Mouse (Mus musculus) lung, postnatal 14 days (tissue): ENCODE measurements around the gene Pex14.
"Not testable (repeated sequence)": the region's sequence is repeated elsewhere in the genome, so short reads cannot be mapped to it uniquely, and the experiment has no call there.

Source experiments
- DNase-seq: peaks from one replicate; pipeline ENCODE4 v3.0.0; 2021

Pex14 gene

GRCm38 (mm10) chr4:149101456-149101855 lies 1.8 kb upstream of the Pex14 start:
- no peak for DNase-seq

DNA sequence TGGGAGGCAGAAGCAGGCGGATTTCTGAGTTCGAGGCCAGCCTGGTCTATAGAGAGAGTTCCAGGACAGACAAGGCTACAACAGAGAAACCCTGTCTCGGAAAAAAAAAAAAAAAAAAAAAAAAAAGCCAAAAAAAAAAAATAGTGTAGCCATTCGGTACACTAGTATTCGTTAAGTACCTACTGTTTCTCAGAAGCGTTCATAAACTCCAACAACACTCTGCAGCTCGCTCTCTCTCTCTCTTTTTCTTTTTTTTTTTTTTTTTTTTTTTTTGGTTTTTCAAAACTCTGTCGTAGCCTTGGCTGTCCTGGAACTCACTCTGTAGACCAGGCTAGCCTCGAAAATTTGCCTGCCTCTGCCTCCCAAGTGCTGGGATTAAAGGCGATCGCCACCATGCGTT lies 773 bp upstream of the Pex14 start:
- DNase-seq = not testable (repeated sequence)

DNA sequence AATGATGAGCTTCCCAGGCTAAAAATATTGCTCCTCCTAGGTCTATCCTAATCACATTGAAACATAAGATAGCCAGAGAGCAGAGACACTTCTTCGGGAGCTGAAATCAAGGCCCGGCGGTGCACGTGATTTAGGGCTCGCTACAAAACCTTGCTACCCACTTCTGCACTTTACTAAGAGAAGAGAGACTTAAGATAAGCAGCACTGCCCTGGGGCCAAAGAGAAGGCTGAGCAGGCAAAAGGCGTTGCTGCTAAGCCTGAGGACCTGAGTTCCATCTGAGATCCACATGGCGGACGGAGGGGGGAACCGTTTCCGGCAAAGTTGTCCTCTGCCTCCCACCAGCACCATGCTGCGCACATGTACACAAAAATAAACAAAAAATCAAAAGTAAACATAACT lies 1.1 kb downstream of the Pex14 start:
- no peak for DNase-seq

- DNase-seq = no peak
Measured at GRCm38 (mm10) chr4:149097956-149098355, 1.7 kb downstream of the Pex14 start.

- DNase-seq = no peak
Measured at GRCm38 (mm10) chr4:149091364-149091763, 8.3 kb downstream of the Pex14 start.

DNA sequence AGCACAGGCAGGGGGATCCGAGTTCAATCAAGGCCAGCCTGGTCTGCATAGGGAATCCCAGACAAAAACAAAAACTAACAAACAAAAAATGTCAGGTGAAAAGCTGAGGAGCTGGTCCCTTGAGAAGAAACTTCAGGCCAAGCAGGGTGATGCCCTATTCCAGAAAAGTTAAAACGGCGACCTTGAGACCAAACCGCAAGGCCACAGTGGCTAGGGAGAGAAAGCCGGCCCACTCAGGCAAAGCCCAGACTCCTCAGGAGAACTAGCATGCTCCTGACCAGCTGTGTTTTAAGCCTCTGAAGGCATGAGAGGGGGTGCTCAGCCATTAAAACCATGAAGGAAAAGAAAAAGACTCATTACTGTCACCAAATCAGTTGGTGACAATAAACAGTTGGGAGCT lies 14.3 kb downstream of the Pex14 start:
- DNase-seq = no peak

DNA sequence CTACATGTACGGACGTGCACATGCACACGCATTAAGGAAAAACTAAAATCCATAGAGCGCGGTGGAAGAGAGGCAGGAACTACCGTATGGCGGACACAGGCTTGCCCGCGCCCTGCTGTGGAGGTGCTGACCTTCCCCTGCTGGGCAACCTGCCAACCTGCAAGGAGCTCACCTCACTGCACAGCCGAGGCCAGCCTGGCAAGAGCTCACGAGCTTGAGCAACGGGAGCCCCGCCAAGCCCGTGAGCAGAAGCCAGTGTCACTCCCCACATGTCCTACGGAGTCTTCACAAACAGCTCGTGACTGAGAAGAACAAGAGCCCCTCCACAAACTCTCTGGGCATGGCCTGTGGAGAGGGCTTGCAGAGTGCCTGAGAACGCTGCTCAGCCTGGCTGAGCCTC lies 18.1 kb downstream of the Pex14 start:
- peak; percentile 74 for DNase-seq

DNA sequence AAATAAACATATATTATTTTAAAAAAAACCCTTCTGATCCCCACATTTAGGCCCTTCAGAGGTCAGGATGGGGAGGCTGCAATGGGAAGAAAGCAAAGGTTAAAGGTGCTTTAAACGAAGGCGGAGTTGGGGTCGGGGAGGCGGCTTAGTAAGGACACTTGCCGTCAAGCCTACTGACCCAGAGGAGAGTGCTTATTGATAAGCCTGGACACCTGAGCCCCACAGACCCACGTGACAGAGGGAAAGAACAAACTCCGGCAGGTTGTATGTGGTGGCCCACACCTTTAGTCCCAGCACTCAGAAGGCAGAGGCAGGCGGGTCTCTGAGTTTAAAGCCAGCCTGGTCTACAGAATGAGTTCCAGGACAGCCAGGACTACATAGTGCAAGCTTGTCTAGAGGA lies 19.6 kb downstream of the Pex14 start:
- no peak for DNase-seq

DNA sequence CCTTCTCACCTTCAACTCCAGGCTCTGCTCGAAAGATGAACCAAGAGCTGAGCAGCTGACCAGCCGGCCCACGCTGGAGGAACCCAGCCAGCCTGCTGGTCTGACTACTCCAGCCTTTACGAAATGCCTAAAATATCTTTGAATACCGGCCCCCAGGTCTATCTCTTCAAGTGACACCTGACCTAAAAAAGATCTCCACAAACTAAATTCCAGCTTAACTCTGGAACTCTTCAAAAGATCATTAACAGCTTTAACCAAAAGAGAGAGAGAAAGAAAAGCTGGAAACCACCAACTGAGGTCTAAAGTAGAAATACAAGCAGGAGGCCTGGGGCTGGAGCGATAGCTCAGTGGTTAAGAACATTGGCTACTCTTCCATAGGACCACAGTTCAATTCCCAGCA lies 20.0 kb downstream of the Pex14 start:
- DNase-seq = no peak

GRCm38 (mm10) chr4:149078261-149078660 lies 21.4 kb downstream of the Pex14 start:
- no peak for DNase-seq

DNA sequence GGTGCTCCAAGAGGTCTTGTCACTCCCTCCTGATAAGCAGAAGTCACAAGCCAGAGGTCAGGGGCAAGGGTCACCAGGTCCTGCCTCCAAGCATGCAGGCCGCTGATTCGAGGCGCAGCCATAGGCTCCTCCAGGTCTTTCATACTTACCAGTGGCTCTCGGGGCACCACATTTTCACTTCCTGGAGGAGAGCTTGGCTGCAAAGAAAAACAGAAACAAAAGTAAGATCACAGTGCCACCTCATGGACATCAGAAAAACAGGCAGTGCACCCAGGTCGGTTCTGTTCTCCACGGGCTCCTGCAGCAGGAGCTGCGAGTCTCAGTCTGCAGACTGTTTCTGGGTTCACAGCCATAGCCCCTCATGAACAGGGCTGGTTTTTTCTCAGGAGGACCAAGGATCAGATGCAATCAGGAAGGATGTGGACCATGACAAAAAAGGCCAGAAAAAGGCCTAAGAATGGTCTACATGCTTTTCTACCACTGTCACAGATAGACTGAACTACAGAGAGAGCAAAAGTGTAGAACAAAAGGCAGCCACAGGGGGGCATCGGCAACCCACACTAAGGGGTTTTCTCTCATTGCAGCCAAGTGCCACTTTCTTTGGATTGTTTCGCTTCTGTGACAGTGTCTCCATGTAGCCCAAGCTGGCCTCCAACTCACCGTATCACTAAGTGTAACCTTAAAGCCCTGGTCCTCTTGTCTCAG lies 23.7 kb downstream of the Pex14 start:
- DNase-seq = peak; percentile 73

DNA sequence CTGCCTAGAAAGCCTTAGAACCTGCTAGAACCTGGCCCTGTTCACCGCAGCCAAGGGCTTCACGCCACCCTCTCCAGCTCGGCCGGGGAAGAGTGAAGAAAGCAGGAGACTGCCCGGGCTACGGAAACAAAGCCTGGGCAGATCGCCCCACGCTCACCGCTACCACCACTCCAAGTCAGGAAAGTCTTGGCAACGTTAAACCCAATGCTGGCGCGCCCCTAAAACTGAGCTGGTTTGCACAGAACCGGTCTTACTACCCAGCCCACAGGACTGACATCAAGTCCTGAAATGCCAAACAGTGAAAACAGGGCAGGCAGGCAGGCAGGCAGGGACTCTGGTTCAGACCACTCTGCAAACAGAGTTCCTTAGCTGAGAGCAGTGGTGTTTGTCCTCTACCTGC lies 24.6 kb downstream of the Pex14 start:
- DNase-seq = no peak

- no peak for DNase-seq
Measured at GRCm38 (mm10) chr4:149066672-149067551, 32.8 kb downstream of the Pex14 start.

GRCm38 (mm10) chr4:149064061-149064854 lies 35.4 kb downstream of the Pex14 start:
- peak; percentile 41 for DNase-seq

DNA sequence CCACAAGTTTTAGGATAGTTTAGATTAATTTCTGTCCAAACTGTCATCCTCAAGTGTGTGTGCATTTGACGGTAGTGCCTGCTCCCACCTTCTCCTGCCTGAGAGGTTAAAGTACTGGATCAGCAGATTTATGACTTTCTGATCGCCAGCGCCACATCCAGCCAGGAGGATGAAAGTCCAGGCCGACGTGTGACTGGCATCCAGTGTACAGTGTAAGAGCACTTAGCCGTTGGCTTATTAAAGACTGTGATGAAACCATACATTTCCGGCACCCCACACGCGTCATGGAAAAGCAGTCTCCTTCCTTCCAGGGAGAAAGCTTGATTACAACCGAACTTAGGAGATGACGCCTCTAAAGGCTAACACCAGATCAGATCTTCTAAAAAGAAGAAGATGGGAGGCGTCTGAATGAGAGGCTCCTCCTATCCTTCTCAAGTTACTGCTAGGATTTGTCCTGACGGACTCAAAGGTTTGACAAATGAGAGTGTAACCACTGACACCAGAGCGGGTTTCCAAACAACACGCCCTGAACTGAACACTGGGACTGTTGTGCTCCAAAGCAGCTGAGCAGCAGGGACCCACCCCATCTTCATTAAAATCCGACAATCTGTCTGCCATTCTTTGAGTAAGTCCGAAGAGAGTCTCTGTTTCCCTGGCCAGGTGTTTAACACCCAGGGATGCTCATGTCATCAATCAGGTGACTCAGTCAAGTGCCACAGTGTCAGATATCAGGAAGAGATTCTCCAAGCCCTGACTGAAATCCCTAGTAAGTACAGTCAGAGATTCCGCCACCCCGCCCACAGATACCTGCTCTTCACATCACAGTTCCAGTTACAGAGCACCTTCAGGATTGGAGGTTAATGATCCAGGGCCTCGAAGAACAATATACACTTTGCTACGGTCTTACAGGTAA lies 37.0 kb downstream of the Pex14 start:
- DNase-seq = no peak

- DNase-seq = no peak
Measured at GRCm38 (mm10) chr4:149061432-149061718, 38.3 kb downstream of the Pex14 start.

- no peak for DNase-seq
Measured at GRCm38 (mm10) chr4:149060621-149061431, 38.9 kb downstream of the Pex14 start.

GRCm38 (mm10) chr4:149059713-149060112 lies 40.0 kb downstream of the Pex14 start:
- no peak for DNase-seq

DNA sequence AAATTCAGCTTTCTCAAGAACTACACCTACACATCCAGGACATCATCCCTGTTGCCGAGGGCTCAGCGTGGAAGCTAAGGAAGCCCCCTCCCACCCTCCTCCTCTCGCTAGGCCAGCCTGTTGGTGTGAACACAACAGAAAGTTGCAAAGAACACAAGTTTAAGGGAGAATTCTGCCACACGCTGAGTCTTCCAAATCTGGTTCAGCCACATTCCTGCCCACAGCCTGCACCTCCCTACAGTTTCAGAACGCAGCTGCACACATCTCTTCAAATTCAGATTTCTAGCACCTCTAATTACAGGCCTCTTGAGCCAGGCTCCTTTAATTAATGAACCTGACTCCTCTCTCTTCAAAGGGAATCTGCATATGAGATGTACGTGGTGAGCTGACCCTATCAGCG lies 41.4 kb downstream of the Pex14 start:
- DNase-seq = no peak

GRCm38 (mm10) chr4:149057470-149057869 lies 42.2 kb downstream of the Pex14 start:
- no peak for DNase-seq

- no peak for DNase-seq
Measured at GRCm38 (mm10) chr4:149056957-149057356, 42.7 kb downstream of the Pex14 start.

DNA sequence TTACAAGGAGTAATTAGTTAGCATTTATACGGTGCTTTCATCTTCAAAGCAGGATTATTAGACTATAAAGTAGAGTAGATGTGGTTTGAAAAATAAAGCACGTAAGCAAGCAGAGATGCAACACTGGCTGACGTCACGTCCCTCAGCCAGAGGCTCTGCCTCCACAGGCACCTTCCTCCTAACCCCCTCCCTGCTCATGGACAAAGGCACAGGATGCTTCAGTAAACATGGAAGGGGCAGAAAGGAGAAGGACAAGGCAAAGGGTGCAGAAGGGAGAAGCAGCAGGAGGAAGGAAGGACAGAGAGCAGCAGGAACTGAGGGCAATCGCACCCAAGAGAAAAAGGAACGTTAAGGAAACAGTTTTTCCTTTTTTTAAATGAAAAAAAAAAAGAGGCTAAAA lies 43.8 kb downstream of the Pex14 start:
- peak; percentile 27 for DNase-seq
